Comparison of ENCODE assay signal across 9 mouse cellular contexts in the genomic region with DNA sequence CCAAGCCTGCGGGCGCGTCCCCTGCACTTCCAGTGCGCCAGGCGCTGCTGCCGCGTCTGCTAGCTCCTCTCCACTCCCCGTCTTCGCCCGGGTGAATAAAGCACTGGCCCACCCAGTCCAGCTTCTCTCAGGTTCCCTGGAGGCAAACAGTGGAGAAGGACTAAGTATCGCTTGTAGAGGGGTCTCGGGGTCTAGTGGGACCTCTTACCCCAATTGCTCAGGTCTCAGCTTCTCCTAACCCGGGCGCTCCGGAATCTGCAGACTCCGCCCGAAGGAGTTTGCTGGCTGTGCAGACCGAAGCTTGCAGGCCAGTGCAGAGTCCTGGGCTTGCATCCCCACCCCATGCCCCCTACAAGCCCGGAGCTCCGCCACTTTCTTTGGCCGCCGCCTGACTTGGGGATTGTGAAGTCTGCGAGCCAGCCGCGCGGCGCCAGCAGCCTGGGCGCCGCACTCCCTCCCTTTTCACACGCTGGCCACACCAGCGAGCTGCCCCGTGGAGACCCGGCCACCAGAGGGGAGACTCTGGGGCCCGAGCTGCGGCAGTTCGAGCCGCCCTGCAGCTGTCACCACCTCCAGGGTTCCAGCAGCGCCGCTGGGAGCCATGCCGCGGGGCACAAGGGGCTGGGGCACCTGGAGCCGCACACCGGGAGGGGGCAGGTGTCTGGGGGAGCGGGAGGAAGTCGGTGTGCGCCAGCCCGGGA. TPM values are rescaled to one million over a fixed set of nuclear protein-coding genes. Genes with fewer than 3 reads are reported as not detected.
DNase-seq lines count a peak whose midpoint lies in the region; ATAC-seq lines count a peak whose summit lies in the region.
"Had no signal": no experiment of that assay in that cellular context is flagged by ENCODE, and none has a peak within 500 bp of the region (broad histone marks: within the 10 kb centered on the region; RNA-seq: fewer than 3 reads in every experiment).

No protein-coding gene starts in this region.

- H3K9ac ChIP-seq in forebrain, embryonic 14.5 days (ENCODE audit: low read length): peak overlapping the region; percentile 62
- H3K9ac ChIP-seq in hindbrain, embryonic 16.5 days (ENCODE audit: low read depth, low read length): peak overlapping the region; percentile 82
- peak overlapping the region; percentile 22; the same call in 1 of the 2 replicates for H3K9ac ChIP-seq in liver, embryonic 12.5 days
- peak overlapping the region; percentile 63 for H3K9ac ChIP-seq in neural tube, embryonic 14.5 days (replicated peaks; ENCODE audit: low read depth, low read length)

- ATAC-seq in forebrain, embryonic 14.5 days: peak; percentile 68
- peak; percentile 62 for ATAC-seq in hindbrain, embryonic 16.5 days
- 0 out of 2 replicates have a peak, but pooled peaks have one; percentile 18 for ATAC-seq in liver, embryonic 12.5 days
- peak; percentile 73 for ATAC-seq in neural tube, embryonic 14.5 days (ENCODE audit: low read depth)

- DNase-seq in layer of hippocampus, adult 11-12 months (ENCODE audit: low spot score): peak; percentile 6
- no peak for DNase-seq in layer of hippocampus, adult 8-10 months (ENCODE audit: low spot score in 2 of 2)
- peak; percentile 62 for DNase-seq in adrenal gland, postnatal 14 days
- DNase-seq in forebrain, embryonic 14.5 days (ENCODE audit: low spot score): peak; percentile 47
- no peak for DNase-seq in natural killer cell, adult 2 months (ENCODE audit: low spot score in 2 of 2)

- H3K27ac ChIP-seq in forebrain, embryonic 14.5 days (ENCODE audit: low read depth, low read length): no peak overlapping the region
- peak overlapping the region; percentile 81 for H3K27ac ChIP-seq in hindbrain, embryonic 16.5 days (ENCODE audit: low read depth, low read length)
- no peak overlapping the region for H3K27ac ChIP-seq in liver, embryonic 12.5 days
- H3K27ac ChIP-seq in neural tube, embryonic 14.5 days (ENCODE audit: low read depth, low read length): peak overlapping the region; percentile 34; the same call in 1 of the 2 replicates

- H3K36me3 ChIP-seq in forebrain, embryonic 14.5 days (ENCODE audit: control insufficient read depth, insufficient read depth, low read length): no peaks in the 10 kb centered on the region
- H3K36me3 ChIP-seq in hindbrain, embryonic 16.5 days (ENCODE audit: control insufficient read depth, insufficient read depth, low read length): no peaks in the 10 kb centered on the region
- no peaks in the 10 kb centered on the region for H3K36me3 ChIP-seq in liver, embryonic 12.5 days
- H3K36me3 ChIP-seq in neural tube, embryonic 14.5 days (ENCODE audit: control insufficient read depth, insufficient read depth, low read length): no peaks in the 10 kb centered on the region

- H3K4me3 ChIP-seq in forebrain, embryonic 14.5 days (ENCODE audit: low read depth, low read length): peak overlapping the region; percentile 66
- peak overlapping the region; percentile 90 for H3K4me3 ChIP-seq in hindbrain, embryonic 16.5 days (ENCODE audit: low read length)
- peak overlapping the region; percentile 48 for H3K4me3 ChIP-seq in liver, embryonic 12.5 days
- H3K4me3 ChIP-seq in neural tube, embryonic 14.5 days (ENCODE audit: low read depth, low read length): peak overlapping the region; percentile 80

- H3K27me3 ChIP-seq in forebrain, embryonic 14.5 days (replicated peaks; ENCODE audit: control insufficient read depth, insufficient read depth, low read length): peaks cover 26% of the 10 kb centered on the region
- H3K27me3 ChIP-seq in hindbrain, embryonic 16.5 days (replicated peaks; ENCODE audit: control insufficient read depth, insufficient read depth, low read length): peaks cover 3% of the 10 kb centered on the region; the same call in 1 of the 2 replicates
- H3K27me3 ChIP-seq in liver, embryonic 12.5 days (replicated peaks): peaks cover 55% of the 10 kb centered on the region
- peaks cover 24% of the 10 kb centered on the region for H3K27me3 ChIP-seq in neural tube, embryonic 14.5 days (ENCODE audit: control insufficient read depth, insufficient read depth, low read length)

- peaks cover 6% of the 10 kb centered on the region for H3K4me1 ChIP-seq in forebrain, embryonic 14.5 days (ENCODE audit: control insufficient read depth, insufficient read depth, low read length)
- H3K4me1 ChIP-seq in hindbrain, embryonic 16.5 days (ENCODE audit: control insufficient read depth, insufficient read depth, low read depth, low read length): peaks cover 14% of the 10 kb centered on the region
- H3K4me1 ChIP-seq in liver, embryonic 12.5 days: no peaks in the 10 kb centered on the region
- H3K4me1 ChIP-seq in neural tube, embryonic 14.5 days (ENCODE audit: control insufficient read depth, insufficient read depth, low read length): peaks cover 8% of the 10 kb centered on the region; the same call in 1 of the 2 replicates

- peak overlapping the region; percentile 99 for H3K4me2 ChIP-seq in forebrain, embryonic 14.5 days (ENCODE audit: low read length)
- H3K4me2 ChIP-seq in hindbrain, embryonic 16.5 days (ENCODE audit: low read length): peak overlapping the region; percentile 98
- H3K4me2 ChIP-seq in liver, embryonic 12.5 days: peak overlapping the region; percentile 70
- H3K4me2 ChIP-seq in neural tube, embryonic 14.5 days (ENCODE audit: low read depth, low read length): peak overlapping the region; percentile 99

- no peaks in the 10 kb centered on the region for H3K9me3 ChIP-seq in forebrain, embryonic 14.5 days (replicated peaks; ENCODE audit: control insufficient read depth, low read length)
- H3K9me3 ChIP-seq in hindbrain, embryonic 16.5 days (ENCODE audit: control insufficient read depth, low read length): no peaks in the 10 kb centered on the region
- no peaks in the 10 kb centered on the region for H3K9me3 ChIP-seq in liver, embryonic 12.5 days (replicated peaks)
- H3K9me3 ChIP-seq in neural tube, embryonic 14.5 days (ENCODE audit: control insufficient read depth, low read length): no peaks in the 10 kb centered on the region

- WGBS in forebrain, embryonic 14.5 days: under 1% methylated on average over 47 of the region's 47 CpGs
- WGBS in hindbrain, embryonic 16.5 days: under 1% methylated on average over 46 of the region's 47 CpGs
- 2% methylated on average over 46 of the region's 47 CpGs for WGBS in liver, embryonic 12.5 days (ENCODE audit: insufficient replicate concordance)
- under 1% methylated on average over 46 of the region's 47 CpGs for whole genome bisulfite sequencing in neural tube, embryonic 14.5 days

RNA-seq across cellular contexts. Expression of a gene that starts 0.7 kb away (rescaled TPM):
- 10 to 100 TPM in 3 of 4 experiments, 1 to 10 TPM in 1; 9.8 to 13.8 (median 12.3) TPM for total RNA-seq in layer of hippocampus, adult 8-10 months (2022)
- 9.1 and 10.4 TPM in 2 replicates for total RNA-seq in adrenal gland, postnatal 14 days (2021)
- polyA plus RNA-seq in forebrain, embryonic 14.5 days (2014; fragmentation: Nextera tagmentation; extraction: Ambion mirVana): 0.55 and 0.63 TPM in 2 replicates
- polyA plus RNA-seq in hindbrain, embryonic 16.5 days (2015; fragmentation: Nextera tagmentation; extraction: Ambion mirVana): 8.0 and 8.1 TPM in 2 replicates
- 0.10 and 0.12 TPM in 2 replicates for polyA plus RNA-seq in liver, embryonic 12.5 days (2016; fragmentation: Nextera tagmentation; extraction: Ambion mirVana)
- 2.7 and 3.1 TPM in 2 replicates for polyA plus RNA-seq in neural tube, embryonic 14.5 days (2014; fragmentation: Nextera tagmentation; extraction: Ambion mirVana)
- total RNA-seq: liver, adult 2 months had no signal
- polyA plus RNA-seq: liver, adult 2 months had no signal

Comparison
In these comparisons a context has a peak if more than half of its experiments do, and no peak if none do; other contexts are left out.
1. DNase-seq: peak in layer of hippocampus, adult 11-12 months (single experiment), adrenal gland, postnatal 14 days (single experiment) and forebrain, embryonic 14.5 days (single experiment); none in layer of hippocampus, adult 8-10 months (0 of 2) and natural killer cell, adult 2 months (0 of 2).
2. ATAC-seq: peak in every context shown above with its lines; median percentile 73 in neural tube, embryonic 14.5 days; 68 in forebrain, embryonic 14.5 days; 62 in hindbrain, embryonic 16.5 days; 18 in liver, embryonic 12.5 days.
3. H3K27ac ChIP-seq: peak in hindbrain, embryonic 16.5 days (single experiment) and neural tube, embryonic 14.5 days (single experiment); none in forebrain, embryonic 14.5 days (single experiment) and liver, embryonic 12.5 days (single experiment).
4. H3K9ac ChIP-seq: peak in every context shown above with its lines; median percentile 82 in hindbrain, embryonic 16.5 days; 63 in neural tube, embryonic 14.5 days; 62 in forebrain, embryonic 14.5 days; 22 in liver, embryonic 12.5 days.
5. Peak in every context shown above with its lines, with median percentiles within 50 percentile points of each other: H3K4me2 ChIP-seq and H3K4me3 ChIP-seq.